Comparison of ENCODE assay signal across 15 mouse cellular contexts in the genomic region with DNA sequence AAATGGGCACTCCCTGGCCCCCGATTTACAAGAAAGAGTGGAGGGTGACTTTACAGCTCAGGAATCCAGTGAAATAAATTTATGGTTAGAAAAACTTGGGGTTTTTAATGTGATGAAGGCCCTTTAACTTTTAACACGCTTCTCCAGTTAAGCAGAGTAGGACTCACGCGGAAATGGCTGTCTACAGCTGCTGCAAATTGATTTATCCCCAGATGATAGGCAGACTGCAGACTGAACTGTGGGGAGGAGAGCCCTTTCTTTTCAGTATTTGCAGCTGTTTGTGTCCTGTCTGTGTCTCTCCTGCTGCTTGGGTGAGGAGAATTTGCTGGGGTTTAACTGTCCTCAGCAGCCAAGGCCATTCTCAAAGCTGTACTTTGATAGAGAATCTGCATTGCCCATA.
DNase-seq lines count a peak whose midpoint lies in the region; ATAC-seq and TF ChIP-seq lines count a peak whose summit lies in the region.
"Had no signal": no experiment of that assay in that cellular context is flagged by ENCODE, and none has a peak within 500 bp of the region (broad histone marks: within the 10 kb centered on the region; RNA-seq: fewer than 3 reads in every experiment).

No protein-coding gene starts in this region.

- no peak overlapping the region for H3K4me2 ChIP-seq in lung, embryonic 14.5 days
- H3K4me2 ChIP-seq in stomach, embryonic 16.5 days (ENCODE audit: low read depth, low read length): no peak overlapping the region
- no peak overlapping the region for H3K4me2 ChIP-seq in midbrain, embryonic 14.5 days (ENCODE audit: low read length)
- no peak overlapping the region for H3K4me2 ChIP-seq in liver, postnatal 0 days (ENCODE audit: low read depth, low read length)

- peak overlapping the region; percentile 31; the same call in 1 of the 2 replicates for H3K27ac ChIP-seq in gastrocnemius, adult 2 months
- H3K27ac ChIP-seq in lung, embryonic 14.5 days (ENCODE audit: low read depth): no peak overlapping the region
- peak overlapping the region; percentile 56 for H3K27ac ChIP-seq in stomach, embryonic 16.5 days (ENCODE audit: low read length)
- H3K27ac ChIP-seq in midbrain, embryonic 14.5 days (replicated peaks; ENCODE audit: low read depth, low read length): no peak overlapping the region
- no peak overlapping the region for H3K27ac ChIP-seq in liver, postnatal 0 days (ENCODE audit: low read depth)
- H3K27ac ChIP-seq: hindbrain, embryonic 10.5 days had no signal

- no peak for TF ChIP-seq CTCF in gastrocnemius, adult 2 months (IDR thresholded peaks at IDR 0.05)
- TF ChIP-seq CTCF in lung, embryonic 14.5 days (IDR thresholded peaks at IDR 0.05; ENCODE audit: low read depth): no peak
- TF ChIP-seq CTCF in lung, adult 2 months (IDR thresholded peaks at IDR 0.05; ENCODE audit: insufficient read depth, low read length): no peak
- no peak for TF ChIP-seq CTCF in liver, postnatal 0 days (IDR thresholded peaks at IDR 0.05; ENCODE audit: low read depth)

- no peak for TF ChIP-seq POLR2A in lung, adult 2 months (IDR thresholded peaks at IDR 0.05; ENCODE audit: borderline replicate concordance, extremely low read depth, low read depth, low read length)

- no peaks in the 10 kb centered on the region for H3K36me3 ChIP-seq in lung, embryonic 14.5 days (ENCODE audit: insufficient read depth)
- no peaks in the 10 kb centered on the region for H3K36me3 ChIP-seq in stomach, embryonic 16.5 days (ENCODE audit: control insufficient read depth, insufficient read depth, low read length)
- H3K36me3 ChIP-seq in midbrain, embryonic 14.5 days (ENCODE audit: control insufficient read depth, insufficient read depth, low read length): no peaks in the 10 kb centered on the region
- H3K36me3 ChIP-seq in liver, postnatal 0 days (replicated peaks; ENCODE audit: insufficient read depth, low read length): no peaks in the 10 kb centered on the region
- H3K36me3 ChIP-seq: hindbrain, embryonic 10.5 days had no signal

- peaks cover 9% of the 10 kb centered on the region for H3K4me1 ChIP-seq in lung, embryonic 14.5 days (ENCODE audit: insufficient read depth)
- no peaks in the 10 kb centered on the region for H3K4me1 ChIP-seq in lung, adult 2 months (ENCODE audit: control insufficient read depth, insufficient read depth, low read length)
- peaks cover 5% of the 10 kb centered on the region; the same call in 1 of the 2 replicates for H3K4me1 ChIP-seq in stomach, embryonic 16.5 days (ENCODE audit: control insufficient read depth, insufficient read depth, low read length)
- H3K4me1 ChIP-seq in midbrain, embryonic 14.5 days (ENCODE audit: control insufficient read depth, insufficient read depth, low read length): peaks cover 19% of the 10 kb centered on the region
- H3K4me1 ChIP-seq in liver, postnatal 0 days (ENCODE audit: insufficient read depth): no peaks in the 10 kb centered on the region

- no peak overlapping the region for H3K9ac ChIP-seq in lung, embryonic 14.5 days
- H3K9ac ChIP-seq in stomach, embryonic 16.5 days (ENCODE audit: low read length): no peak overlapping the region
- H3K9ac ChIP-seq in midbrain, embryonic 14.5 days (replicated peaks; ENCODE audit: low read length): no peak overlapping the region
- H3K9ac ChIP-seq in liver, postnatal 0 days (replicated peaks): no peak overlapping the region

- intact Hi-C loops in gastrocnemius, adult 2 months (cut with DNase I): no loop called here

- 27% methylated on average over 4 of the region's 4 CpGs for WGBS in lung, embryonic 14.5 days
- 57% methylated on average over 4 of the region's 4 CpGs for WGBS in lung, adult 2 months
- 35% methylated on average over 4 of the region's 4 CpGs for WGBS in stomach, embryonic 16.5 days
- WGBS in midbrain, embryonic 14.5 days: 72% methylated on average over 4 of the region's 4 CpGs
- 57% methylated on average over 4 of the region's 4 CpGs for WGBS in liver, postnatal 0 days (ENCODE audit: insufficient replicate concordance)

- DNase-seq in gastrocnemius, adult 2 months: no peak
- DNase-seq in gastrocnemius, adult 18-20 months (ENCODE audit: low spot score): no peak
- DNase-seq in lung, embryonic 14.5 days: peak; percentile 44
- DNase-seq in lung, adult 2 months: no peak
- peak; percentile 16 for DNase-seq in kidney, postnatal 14 days
- no peak for DNase-seq in midbrain, embryonic 14.5 days
- DNase-seq in liver, postnatal 0 days: no peak
- DNase-seq: adrenal gland, adult 8-10 months; cerebellum, postnatal 10 days; heart, adult 11 months; lung, adult 18-20 months; retina, postnatal 1 day had no signal

- H3K27me3 ChIP-seq in lung, embryonic 14.5 days (ENCODE audit: insufficient read depth, low read length): peaks cover 6% of the 10 kb centered on the region
- H3K27me3 ChIP-seq in stomach, embryonic 16.5 days (ENCODE audit: control insufficient read depth, insufficient read depth, low read length): peaks cover 4% of the 10 kb centered on the region; the same call in 1 of the 2 replicates
- H3K27me3 ChIP-seq in midbrain, embryonic 14.5 days (ENCODE audit: control insufficient read depth, insufficient read depth, low read length): no peaks in the 10 kb centered on the region
- peaks cover 33% of the 10 kb centered on the region for H3K27me3 ChIP-seq in liver, postnatal 0 days (ENCODE audit: insufficient read depth, low read length)

- TF ChIP-seq EP300 in liver, postnatal 0 days (IDR thresholded peaks at IDR 0.05; ENCODE audit: low read depth): no peak

- ATAC-seq in lung, embryonic 14.5 days (ENCODE audit: insufficient read depth): peak; percentile 56
- ATAC-seq in stomach, embryonic 16.5 days (ENCODE audit: insufficient read depth, low FRiP score): no peak
- ATAC-seq in midbrain, embryonic 14.5 days (ENCODE audit: low FRiP score, low TSS enrichment): no peak
- ATAC-seq in liver, postnatal 0 days: no peak

- no peak overlapping the region for H3K4me3 ChIP-seq in gastrocnemius, adult 2 months
- H3K4me3 ChIP-seq in lung, embryonic 14.5 days (ENCODE audit: low read depth, low read length): no peak overlapping the region
- no peak overlapping the region for H3K4me3 ChIP-seq in lung, adult 2 months (replicated peaks; ENCODE audit: extremely low read depth, low read depth, low read length)
- H3K4me3 ChIP-seq in stomach, embryonic 16.5 days (replicated peaks; ENCODE audit: low read length): no peak overlapping the region
- H3K4me3 ChIP-seq in midbrain, embryonic 14.5 days (replicated peaks; ENCODE audit: low read depth, low read length): no peak overlapping the region
- H3K4me3 ChIP-seq in liver, postnatal 0 days (ENCODE audit: low read depth, low read length): no peak overlapping the region
- H3K4me3 ChIP-seq: hindbrain, embryonic 10.5 days; megakaryocyte, embryonic 14.5 days had no signal

- no peaks in the 10 kb centered on the region for H3K9me3 ChIP-seq in lung, embryonic 14.5 days (ENCODE audit: low read depth, low read length)
- H3K9me3 ChIP-seq in stomach, embryonic 16.5 days (replicated peaks; ENCODE audit: control insufficient read depth, low read length): no peaks in the 10 kb centered on the region
- H3K9me3 ChIP-seq in midbrain, embryonic 14.5 days (ENCODE audit: control insufficient read depth, low read length): no peaks in the 10 kb centered on the region
- H3K9me3 ChIP-seq in liver, postnatal 0 days (ENCODE audit: low read length): no peaks in the 10 kb centered on the region
- H3K9me3 ChIP-seq: hindbrain, embryonic 10.5 days; megakaryocyte, embryonic 14.5 days had no signal

Comparison
In these comparisons a context has a peak if more than half of its experiments do, and no peak if none do; other contexts are left out.
1. DNase-seq: peak in lung, embryonic 14.5 days (single experiment) and kidney, postnatal 14 days (single experiment); none in gastrocnemius, adult 2 months (single experiment), gastrocnemius, adult 18-20 months (single experiment), lung, adult 2 months (single experiment), midbrain, embryonic 14.5 days (single experiment) and liver, postnatal 0 days (single experiment).
2. H3K27ac ChIP-seq: peak in gastrocnemius, adult 2 months (single experiment) and stomach, embryonic 16.5 days (single experiment); none in lung, embryonic 14.5 days (single experiment), midbrain, embryonic 14.5 days (single experiment) and liver, postnatal 0 days (single experiment).